Mouse (Mus musculus) kidney, embryonic 15.5 days (tissue): ENCODE measurements at regions not wholly inside any gene's neighbourhood (a gene's known extent, or its start where the extent isn't known, plus 50 kb on each side); places are given as distances from the start of the nearest gene placed in this dataset.
A peak's percentile ranks its signal among the peaks of the same experiment; 100 is the strongest.

Experiments used
- ATAC-seq: fragments of 200-750 bp; cut with Nextera tagmentation; replicated peaks from 2 replicates; pipeline ENCODE4 v1.8.0; 2017; ENCODE audit warnings: moderate TSS enrichment; ENCODE audit not compliant: low FRiP score
- H3K27ac ChIP-seq: fragments of 300-500 bp; sonication (generic); 2 replicates; pipeline ENCODE4 v1.5.1; 2015; ENCODE audit warnings: mild to moderate bottlenecking, inconsistent platforms
- H3K27me3 ChIP-seq: fragments of 300-500 bp; sonication (generic); 2 replicates; pipeline ENCODE4 v1.6.1; 2015; ENCODE audit warnings: inconsistent platforms
- H3K36me3 ChIP-seq: fragments of 300-500 bp; sonication (generic); 2 replicates; pipeline ENCODE4 v1.6.1; 2015; ENCODE audit warnings: inconsistent platforms
- H3K4me1 ChIP-seq: fragments of 300-500 bp; sonication (generic); 2 replicates; pipeline ENCODE4 v1.6.1; 2015; ENCODE audit warnings: inconsistent platforms
- H3K4me2 ChIP-seq: fragments of 300-500 bp; sonication (generic); 2 replicates; pipeline ENCODE4 v1.6.1; 2015; ENCODE audit warnings: moderate library complexity, mild to moderate bottlenecking, inconsistent platforms
- H3K4me3 ChIP-seq: fragments of 300-500 bp; sonication (generic); replicated peaks from 2 replicates; pipeline ENCODE4 v1.5.1; 2015; ENCODE audit warnings: mild to moderate bottlenecking, inconsistent platforms
- H3K9ac ChIP-seq: fragments of 300-500 bp; sonication (generic); 2 replicates; pipeline ENCODE4 v1.6.1; 2015; ENCODE audit warnings: mild to moderate bottlenecking, inconsistent platforms
- H3K9me3 ChIP-seq: fragments of 300-500 bp; sonication (generic); replicated peaks from 2 replicates; pipeline ENCODE4 v1.6.1; 2016; ENCODE audit warnings: inconsistent platforms
- WGBS: fragments of 180-500 bp; shearing (Covaris S2); methylation state at CpG from one replicate; pipeline ENCODE4 v1.1.7; 2015; ENCODE audit warnings: mixed read lengths; 5-methylcytosine and 5-hydroxymethylcytosine counted together

DNA sequence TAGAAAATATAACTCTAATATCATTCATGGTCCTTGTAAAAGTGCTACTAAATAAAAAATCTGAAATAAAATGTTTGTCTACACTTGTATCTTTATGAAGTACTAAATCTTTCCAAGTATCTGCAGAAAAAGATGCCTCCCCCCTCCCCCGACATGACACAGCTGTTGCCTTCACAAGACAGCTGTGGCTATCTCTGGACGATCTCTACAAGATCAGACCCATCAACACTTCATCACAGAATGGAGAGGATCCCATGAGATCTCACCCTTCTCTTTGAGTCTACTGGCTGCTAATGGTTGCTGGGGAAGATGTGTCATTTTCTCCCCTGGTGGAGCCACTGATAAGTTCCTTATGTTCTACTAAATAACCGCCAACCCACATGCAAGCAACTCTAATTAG, 116.0 kb upstream of the Dab2 start:
- Histone ChIP-seq H3K36me3 (no peaks in the 10 kb centered on the region), H3K9me3 (no peaks in the 10 kb centered on the region), H3K4me2 (no peak overlapping the region), H3K4me3 (no peak overlapping the region), H3K4me1 (no peaks in the 10 kb centered on the region), H3K27ac (no peak overlapping the region), H3K27me3 (no peaks in the 10 kb centered on the region), H3K9ac (no peak overlapping the region)
- peak; percentile 67 for ATAC-seq
- 70% methylated on average over 3 of the region's 3 CpGs for WGBS

DNA sequence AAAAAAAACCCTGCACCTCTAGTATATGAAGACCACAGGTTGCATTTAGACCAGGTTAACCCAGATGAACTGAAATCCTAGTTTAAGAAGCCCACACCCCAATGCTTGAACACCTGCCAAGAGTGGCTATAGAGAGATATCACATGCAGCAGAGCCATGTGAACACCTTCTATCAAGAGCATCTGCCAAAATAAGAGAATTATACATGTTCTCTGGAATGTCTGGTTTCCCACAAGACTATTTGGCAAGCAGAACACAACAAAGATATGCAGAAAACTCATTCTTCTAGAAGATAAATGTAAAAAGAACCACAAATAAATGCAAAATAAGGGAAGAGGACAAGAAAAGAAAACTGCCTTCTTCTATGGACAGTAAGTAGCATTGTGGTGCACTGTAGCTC, 107.7 kb upstream of the Dab2 start:
- Histone ChIP-seq H3K4me2 (no peak overlapping the region), H3K36me3 (no peaks in the 10 kb centered on the region), H3K27ac (no peak overlapping the region), H3K9ac (no peak overlapping the region), H3K9me3 (no peaks in the 10 kb centered on the region), H3K4me3 (no peak overlapping the region), H3K4me1 (no peaks in the 10 kb centered on the region), H3K27me3 (no peaks in the 10 kb centered on the region)
- ATAC-seq = no peak

DNA sequence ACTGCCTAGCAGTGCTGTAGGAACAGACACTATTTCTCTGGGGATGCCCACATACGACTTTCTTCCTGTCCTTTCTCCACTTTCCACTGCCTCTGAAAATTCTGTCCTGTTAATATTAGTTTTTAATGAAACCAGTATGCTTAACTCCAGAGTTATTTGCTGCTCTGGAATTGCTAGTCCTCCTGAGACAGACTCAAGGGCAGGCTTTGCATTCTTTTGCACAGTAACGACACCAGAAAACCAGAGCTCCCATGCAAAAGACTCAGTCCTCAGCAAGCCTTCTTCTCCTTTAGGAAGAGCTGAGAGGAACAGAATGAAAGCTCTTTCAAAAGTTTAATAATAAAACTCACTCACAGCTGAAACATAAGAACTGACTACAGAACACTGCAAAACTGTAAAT, 92.3 kb upstream of the Dab2 start:
- Histone ChIP-seq H3K4me3 (no peak overlapping the region), H3K9me3 (no peaks in the 10 kb centered on the region), H3K27ac (no peak overlapping the region), H3K27me3 (no peaks in the 10 kb centered on the region), H3K4me2 (no peak overlapping the region), H3K36me3 (no peaks in the 10 kb centered on the region), H3K4me1 (no peaks in the 10 kb centered on the region), H3K9ac (no peak overlapping the region)
- no peak for ATAC-seq
- WGBS = 68% methylated on average over 2 of the region's 2 CpGs

DNA sequence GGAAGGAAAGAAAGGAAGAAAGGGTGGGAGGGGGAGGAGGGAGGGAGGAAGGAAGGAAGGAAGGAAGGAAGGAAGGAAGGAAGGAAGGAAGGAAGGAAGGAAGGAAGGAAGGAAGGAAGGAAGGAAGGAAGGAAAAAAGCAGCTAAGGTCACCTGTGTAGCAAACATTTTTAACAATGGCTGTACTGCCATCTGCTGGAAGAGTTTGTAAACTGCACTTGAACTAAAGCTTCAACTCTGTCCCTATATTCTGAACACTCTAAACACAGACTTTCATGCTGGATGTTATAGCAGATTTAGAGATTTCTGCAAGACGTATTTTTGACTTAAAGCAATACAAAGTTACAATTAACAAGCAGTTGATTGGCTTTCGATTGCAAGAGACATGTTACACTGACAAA, 90.3 kb upstream of the Dab2 start:
- WGBS = 12% methylated on average over 2 of the region's 2 CpGs
- no peak overlapping the region for H3K4me3 ChIP-seq
- no peak overlapping the region for H3K4me2 ChIP-seq
- no peaks in the 10 kb centered on the region for H3K27me3 ChIP-seq
- no peaks in the 10 kb centered on the region for H3K4me1 ChIP-seq
- no peak for ATAC-seq
- no peaks in the 10 kb centered on the region for H3K36me3 ChIP-seq
- no peak overlapping the region for H3K27ac ChIP-seq
- no peak overlapping the region for H3K9ac ChIP-seq
- no peaks in the 10 kb centered on the region for H3K9me3 ChIP-seq

DNA sequence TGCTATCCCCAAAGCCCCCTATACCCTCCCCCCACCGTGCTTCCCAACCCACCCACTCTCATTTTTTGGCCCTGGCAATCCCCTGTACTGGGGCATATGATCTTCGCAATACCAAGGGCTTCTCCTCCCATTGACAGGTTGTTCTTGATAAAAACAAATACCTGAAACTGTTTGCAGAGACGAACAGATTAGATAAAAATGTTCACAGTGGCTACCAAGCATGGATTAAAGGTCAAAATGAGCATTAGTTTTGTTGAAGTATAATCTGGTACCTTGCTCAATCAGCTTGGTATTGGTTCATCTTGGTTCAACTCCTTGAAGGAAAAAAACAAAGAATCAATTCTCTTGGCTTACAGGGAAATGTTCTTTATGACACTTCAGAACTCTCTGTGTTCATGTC, 81.5 kb upstream of the Dab2 start:
- ATAC-seq = no peak
- no peaks in the 10 kb centered on the region for H3K9me3 ChIP-seq
- no peaks in the 10 kb centered on the region for H3K36me3 ChIP-seq
- no peak overlapping the region for H3K9ac ChIP-seq
- H3K27me3 ChIP-seq = no peaks in the 10 kb centered on the region
- H3K4me1 ChIP-seq = no peaks in the 10 kb centered on the region
- H3K4me3 ChIP-seq = no peak overlapping the region
- WGBS = 76% methylated on average over 3 of the region's 3 CpGs
- no peak overlapping the region for H3K4me2 ChIP-seq
- no peak overlapping the region for H3K27ac ChIP-seq

DNA sequence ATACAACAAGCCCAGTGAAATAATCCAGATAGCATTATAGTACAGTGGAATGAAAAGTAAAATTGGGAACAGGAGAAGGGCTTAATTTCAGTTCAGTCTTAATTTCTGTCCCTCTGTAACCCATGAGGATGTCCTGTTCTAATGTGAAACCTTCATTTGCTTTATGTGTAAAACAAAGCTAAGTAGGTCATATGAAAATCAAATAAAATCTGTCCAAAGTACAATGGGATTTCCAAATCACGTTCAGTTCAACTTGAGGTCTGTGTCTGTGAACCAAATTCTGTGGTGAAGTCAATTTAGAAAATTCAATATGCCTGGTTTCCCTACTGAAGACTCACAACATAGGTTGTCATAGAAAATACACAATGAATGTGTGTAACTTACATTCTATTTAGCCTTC, 74.4 kb upstream of the Dab2 start:
- H3K4me3 ChIP-seq = no peak overlapping the region

DNA sequence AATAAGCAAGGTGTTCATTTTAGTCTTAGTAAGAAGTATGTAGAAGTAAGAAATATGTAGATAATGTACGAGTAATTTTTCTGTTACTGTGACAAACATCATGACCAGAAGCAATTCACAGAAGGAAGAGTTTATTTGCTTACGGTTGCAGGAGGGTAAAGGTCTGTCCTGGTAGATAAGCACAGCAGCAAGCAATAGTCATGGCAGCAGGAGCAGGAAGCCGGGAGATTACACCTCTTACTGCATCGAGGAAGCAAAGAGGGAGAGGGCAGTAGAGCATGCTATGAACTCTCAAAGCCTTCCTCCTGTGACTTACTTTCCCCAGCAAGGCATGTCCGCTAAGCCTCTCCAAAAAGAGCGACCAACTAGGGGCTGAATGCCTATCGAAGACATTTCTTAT, 69.0 kb upstream of the Dab2 start:
- H3K36me3 ChIP-seq = no peaks in the 10 kb centered on the region
- no peaks in the 10 kb centered on the region for H3K9me3 ChIP-seq
- H3K27ac ChIP-seq = no peak overlapping the region
- no peak for ATAC-seq
- no peak overlapping the region for H3K4me2 ChIP-seq
- no peaks in the 10 kb centered on the region for H3K4me1 ChIP-seq
- 87% methylated on average over 7 of the region's 7 CpGs for WGBS
- no peak overlapping the region for H3K9ac ChIP-seq
- H3K27me3 ChIP-seq = no peaks in the 10 kb centered on the region
- H3K4me3 ChIP-seq = no peak overlapping the region

More for the DNA sequence above, 74.4 kb upstream of the Dab2 start:
- Histone ChIP-seq H3K36me3 (no peaks in the 10 kb centered on the region), H3K9me3 (no peaks in the 10 kb centered on the region), H3K27ac (no peak overlapping the region), H3K4me2 (no peak overlapping the region), H3K4me1 (no peaks in the 10 kb centered on the region), H3K9ac (no peak overlapping the region), H3K27me3 (no peaks in the 10 kb centered on the region)
- whole genome bisulfite sequencing = 84% methylated on average over 1 of the region's 1 CpGs
- no peak for ATAC-seq

DNA sequence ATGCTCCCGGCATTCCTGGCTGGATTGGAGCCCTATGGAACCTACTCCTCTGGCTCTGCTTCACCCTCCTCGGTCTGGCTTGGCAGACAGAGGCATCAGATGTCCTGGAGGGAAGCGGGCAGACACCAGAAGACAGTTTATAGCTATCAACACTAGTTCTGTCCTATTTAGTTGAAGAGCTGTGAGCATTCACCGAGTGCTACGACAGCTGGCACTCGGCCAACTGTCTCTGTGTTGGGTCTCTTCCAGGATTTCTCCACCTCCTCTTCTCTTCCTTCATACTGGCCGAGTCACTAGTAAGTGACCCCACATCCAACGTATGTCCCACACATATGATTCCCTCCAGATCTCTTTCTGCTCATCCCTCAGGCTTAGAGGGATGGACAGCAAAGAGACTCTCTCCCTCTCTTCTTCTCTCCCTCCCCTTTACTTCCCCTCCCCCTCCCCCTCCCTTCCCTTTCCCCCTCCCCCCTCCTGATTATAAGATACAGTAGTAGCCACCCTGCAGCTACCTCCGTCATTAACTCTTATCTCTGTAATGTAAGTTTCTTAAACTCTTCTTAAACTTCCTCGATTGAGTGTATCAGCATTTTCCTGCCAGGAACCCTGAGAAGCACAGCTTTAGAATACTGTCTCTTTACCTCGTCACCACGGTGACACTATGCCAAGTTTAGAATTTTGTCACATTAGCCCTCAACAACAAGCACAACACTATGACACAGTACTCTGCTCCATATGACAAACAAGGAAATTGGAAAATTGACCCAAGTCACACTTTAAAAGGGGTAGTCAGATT, 68.1 kb upstream of the Dab2 start:
- WGBS = 60% methylated on average over 12 of the region's 12 CpGs
- Histone ChIP-seq H3K36me3 (no peaks in the 10 kb centered on the region), H3K27me3 (no peaks in the 10 kb centered on the region), H3K27ac (no peak overlapping the region), H3K4me2 (no peak overlapping the region), H3K4me3 (no peak overlapping the region), H3K9ac (no peak overlapping the region), H3K9me3 (no peaks in the 10 kb centered on the region), H3K4me1 (no peaks in the 10 kb centered on the region)
- no peak for ATAC-seq

DNA sequence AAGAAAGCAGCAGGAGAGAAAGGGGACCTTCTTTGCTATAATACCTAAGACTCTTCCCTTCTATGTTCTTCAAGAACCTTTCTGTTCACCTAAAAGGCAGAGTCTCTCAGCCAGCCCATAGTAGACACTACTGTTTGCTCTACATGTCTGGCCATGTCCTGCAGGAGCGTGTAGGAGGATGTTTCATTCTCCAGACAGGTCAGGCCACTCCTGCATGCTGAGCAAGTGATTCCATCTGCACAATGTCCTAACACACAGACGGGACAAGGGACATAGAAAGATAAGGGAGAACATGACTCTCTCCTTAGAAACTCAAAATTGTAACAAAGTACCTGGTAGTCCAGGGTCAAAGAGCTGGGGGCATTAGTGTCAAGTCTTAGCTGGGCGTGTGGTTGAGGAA, 66.0 kb upstream of the Dab2 start:
- no peak for ATAC-seq
- no peaks in the 10 kb centered on the region for H3K36me3 ChIP-seq
- H3K9ac ChIP-seq = no peak overlapping the region
- no peaks in the 10 kb centered on the region for H3K9me3 ChIP-seq
- H3K4me3 ChIP-seq = no peak overlapping the region
- H3K4me1 ChIP-seq = peaks cover 7% of the 10 kb centered on the region; the same call in 1 of the 2 replicates
- no peak overlapping the region for H3K27ac ChIP-seq
- no peaks in the 10 kb centered on the region for H3K27me3 ChIP-seq
- H3K4me2 ChIP-seq = no peak overlapping the region
- 28% methylated on average over 3 of the region's 3 CpGs for WGBS

DNA sequence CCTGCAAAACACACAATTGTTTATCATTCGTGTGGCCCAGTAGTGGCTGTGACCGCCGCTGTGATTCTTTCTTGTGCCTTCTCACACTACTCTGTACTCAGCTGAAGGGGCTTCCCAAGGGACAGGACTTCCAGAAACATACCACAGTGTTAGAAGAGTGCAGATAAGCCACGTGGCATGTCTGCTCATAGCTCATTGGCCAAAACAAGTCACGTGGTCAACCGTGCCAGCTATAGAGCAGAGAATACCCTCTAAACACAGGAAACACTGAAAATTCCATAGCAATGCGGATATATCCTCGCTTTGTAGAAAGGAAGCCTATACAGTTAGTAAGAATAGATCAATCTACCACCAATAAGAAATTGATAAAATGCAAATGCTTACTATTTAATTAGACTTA, 63.0 kb upstream of the Dab2 start:
- 86% methylated on average over 8 of the region's 8 CpGs for WGBS
- no peak overlapping the region for H3K4me3 ChIP-seq
- H3K9ac ChIP-seq = no peak overlapping the region
- H3K36me3 ChIP-seq = no peaks in the 10 kb centered on the region
- H3K9me3 ChIP-seq = no peaks in the 10 kb centered on the region
- peaks cover 7% of the 10 kb centered on the region; the same call in 1 of the 2 replicates for H3K4me1 ChIP-seq
- H3K27ac ChIP-seq = no peak overlapping the region
- no peaks in the 10 kb centered on the region for H3K27me3 ChIP-seq
- H3K4me2 ChIP-seq = no peak overlapping the region
- ATAC-seq = no peak

DNA sequence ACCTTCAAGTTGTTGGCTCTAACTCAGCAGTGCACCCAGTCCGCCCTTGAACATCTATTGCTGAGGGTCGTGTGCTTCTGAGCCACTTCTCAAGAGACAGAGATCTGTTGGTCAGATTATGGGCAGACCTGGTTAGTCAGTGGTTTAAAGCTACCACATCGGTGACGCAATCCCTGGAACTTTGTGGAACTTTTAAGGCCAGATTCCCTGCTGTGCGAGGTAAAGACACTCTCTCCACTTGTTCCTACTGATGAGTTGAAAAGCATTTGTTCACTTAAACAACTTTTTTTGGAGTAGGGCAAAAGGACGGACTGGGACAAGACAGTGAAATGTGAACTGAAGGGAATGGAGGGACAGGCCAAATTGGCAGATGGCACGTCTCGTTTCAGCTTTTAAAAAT, 61.9 kb upstream of the Dab2 start:
- 54% methylated on average over 8 of the region's 8 CpGs for WGBS
- Histone ChIP-seq H3K9me3 (no peaks in the 10 kb centered on the region), H3K36me3 (no peaks in the 10 kb centered on the region), H3K4me1 (peaks cover 7% of the 10 kb centered on the region; the same call in 1 of the 2 replicates), H3K4me3 (no peak overlapping the region), H3K4me2 (no peak overlapping the region), H3K27ac (no peak overlapping the region), H3K9ac (no peak overlapping the region), H3K27me3 (no peaks in the 10 kb centered on the region)
- ATAC-seq = no peak; the same call in 1 of the 2 replicates

DNA sequence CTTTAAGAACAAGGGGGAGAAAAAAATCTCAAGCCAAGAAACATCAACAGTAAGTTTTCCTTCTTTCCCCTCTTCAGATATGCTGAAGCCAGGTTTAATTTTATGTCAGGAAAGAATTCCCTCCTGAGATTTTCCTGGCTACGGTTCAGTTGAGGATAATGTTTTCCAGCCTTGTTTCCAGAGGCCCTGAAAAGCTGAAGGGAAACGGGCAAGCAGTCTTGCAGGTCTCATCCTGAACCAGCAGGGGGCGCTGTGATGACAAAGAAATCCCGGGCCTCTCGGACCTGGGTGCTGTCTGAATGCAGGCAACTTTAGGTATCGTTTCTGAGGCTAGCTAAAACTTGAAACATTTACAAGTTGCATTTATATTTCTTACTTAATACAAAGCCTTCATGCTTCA, 61.5 kb upstream of the Dab2 start:
- H3K36me3 ChIP-seq = no peaks in the 10 kb centered on the region
- no peak overlapping the region for H3K27ac ChIP-seq

DNA sequence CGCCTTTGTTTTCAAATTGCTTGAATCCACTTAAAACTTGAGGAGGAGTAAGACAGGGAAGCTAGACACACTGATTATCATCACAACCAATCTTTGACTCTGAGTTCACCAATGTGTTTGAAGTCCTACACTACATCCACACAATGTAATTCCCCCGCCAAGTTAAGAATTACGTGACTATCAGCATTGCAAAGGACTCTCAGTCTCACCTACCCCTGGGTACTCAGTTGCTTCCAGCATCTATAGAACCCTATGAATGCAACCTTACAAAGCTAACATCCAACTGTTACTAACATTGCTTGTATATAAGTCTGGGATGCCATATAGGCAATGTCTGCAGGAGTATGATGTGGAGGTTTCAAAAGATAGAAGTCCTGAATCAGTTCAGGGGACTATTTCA, 60.8 kb upstream of the Dab2 start:
- Histone ChIP-seq H3K9ac (no peak overlapping the region), H3K27me3 (no peaks in the 10 kb centered on the region), H3K9me3 (no peaks in the 10 kb centered on the region), H3K27ac (no peak overlapping the region), H3K36me3 (no peaks in the 10 kb centered on the region), H3K4me2 (no peak overlapping the region), H3K4me3 (no peak overlapping the region), H3K4me1 (peaks cover 7% of the 10 kb centered on the region; the same call in 1 of the 2 replicates)
- WGBS = 87% methylated on average over 3 of the region's 3 CpGs
- no peak; the same call in 1 of the 2 replicates for ATAC-seq

More for the DNA sequence above, 61.5 kb upstream of the Dab2 start:
- H3K4me2 ChIP-seq = no peak overlapping the region
- H3K27me3 ChIP-seq = no peaks in the 10 kb centered on the region
- H3K4me3 ChIP-seq = no peak overlapping the region
- peak; percentile 87 for ATAC-seq
- no peak overlapping the region for H3K9ac ChIP-seq
- 3% methylated on average over 6 of the region's 6 CpGs for WGBS
- no peaks in the 10 kb centered on the region for H3K9me3 ChIP-seq
- peaks cover 7% of the 10 kb centered on the region; the same call in 1 of the 2 replicates for H3K4me1 ChIP-seq
